Mouse (Mus musculus): ENCODE results near the gene Gimap3. TPM values are rescaled to one million over a fixed set of nuclear protein-coding genes. Genes with fewer than 3 reads are reported as not detected.
A peak's percentile ranks its signal among the peaks of the same experiment; 100 is the strongest.

The Gimap3 gene
- total RNA-seq (2021): under 1 TPM; 0.38 to 0.54 TPM

DNA sequence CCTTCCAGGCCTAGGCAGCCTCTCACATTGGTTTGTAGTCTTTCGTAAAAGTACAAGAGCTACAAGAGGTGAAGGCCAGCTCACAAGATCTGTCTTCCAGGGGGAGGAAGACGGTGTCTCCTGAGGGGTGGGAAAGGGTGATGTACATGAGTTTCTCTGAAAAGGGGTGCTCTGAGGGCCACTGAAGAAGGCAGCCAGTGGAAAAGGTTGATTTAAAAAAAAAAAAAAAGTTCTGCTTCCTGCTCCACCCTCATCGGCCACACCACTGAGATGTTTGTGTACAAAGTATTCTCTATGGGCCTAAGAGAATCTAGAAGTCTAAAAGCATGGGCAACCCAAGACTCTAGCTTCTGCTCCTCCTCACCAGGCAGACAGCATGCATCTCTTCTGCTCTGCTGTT lies at the start of gene Gimap3:
TSS of gene Gimap3 (minus strand) at position 156 of the 400 bp plus-strand sequence.
- DNase-seq: no peak

DNA sequence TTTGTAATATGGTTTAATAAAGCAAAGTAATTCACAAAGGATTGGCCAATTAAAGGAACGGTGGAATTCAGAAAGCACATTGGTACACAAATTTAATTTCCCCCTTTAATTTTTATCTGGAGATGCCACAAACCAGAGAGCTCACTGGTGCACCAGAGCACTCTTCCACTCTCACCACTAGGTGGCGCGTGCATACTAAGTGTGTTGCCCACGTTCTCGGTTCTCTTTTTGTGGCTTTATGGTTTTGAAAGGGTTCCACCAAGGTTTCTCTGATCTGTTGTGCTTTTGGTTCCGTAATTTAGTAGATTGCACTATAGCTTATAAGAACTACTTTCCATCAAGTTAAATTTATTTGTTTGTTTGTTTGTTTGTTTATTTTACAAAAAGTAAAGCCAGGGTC lies 47.2 kb upstream of the Gimap3 start:
- peak; percentile 79 for DNase-seq

DNA sequence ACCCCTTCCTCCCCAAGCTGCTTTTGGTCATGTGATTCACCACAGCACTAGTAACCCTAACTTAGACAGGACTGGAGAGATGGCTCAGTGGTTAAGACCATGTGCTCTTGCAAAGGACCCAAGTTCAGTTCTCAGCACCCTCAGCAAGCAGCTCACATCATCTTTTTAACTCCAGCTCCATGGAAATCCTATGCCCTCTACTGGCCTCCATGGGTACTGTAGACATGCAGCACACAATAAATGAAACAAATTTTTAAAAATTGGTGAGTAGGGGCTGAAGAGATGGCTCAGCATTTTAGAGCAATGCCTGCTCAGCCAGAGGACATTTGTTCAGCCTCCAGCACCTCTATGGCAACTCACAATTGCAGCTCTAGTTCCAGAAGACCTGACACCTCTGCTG lies 44.4 kb upstream of the Gimap3 start:
- no peak for DNase-seq

DNA sequence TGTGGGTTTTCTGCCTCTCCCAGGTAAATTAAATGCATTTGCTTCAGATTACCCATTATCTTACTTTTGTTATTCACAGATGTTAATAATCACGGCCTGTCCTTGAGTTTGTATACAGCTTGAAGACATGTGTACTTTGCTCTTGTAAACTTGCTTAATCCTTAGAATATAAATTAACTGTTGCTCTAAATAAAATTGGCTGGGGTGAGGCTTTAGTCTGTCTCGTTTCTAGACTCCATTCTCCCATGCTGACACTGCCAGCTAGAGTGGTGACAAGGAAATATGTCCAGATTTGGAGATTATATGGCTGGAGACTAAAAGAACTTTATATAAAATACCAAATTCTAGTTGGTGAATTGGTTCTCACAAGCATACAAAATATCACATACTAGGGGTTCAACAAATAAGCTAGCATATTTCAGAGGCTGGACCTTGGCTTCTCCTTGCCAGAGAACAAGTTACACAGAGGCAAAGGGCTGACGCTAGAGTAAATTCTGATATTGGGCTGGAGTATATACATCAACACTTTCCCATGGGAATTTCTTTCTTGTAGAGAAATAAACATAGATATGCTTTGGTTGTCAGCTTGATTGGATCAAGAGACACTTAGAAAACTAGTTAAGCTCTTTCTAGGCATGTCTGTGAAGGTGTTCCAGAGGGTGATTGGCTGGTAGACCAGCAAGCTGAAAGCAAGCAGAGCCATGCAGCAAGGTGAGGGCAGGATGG lies 39.0 kb upstream of the Gimap3 start:
- DNase-seq: no peak

DNA sequence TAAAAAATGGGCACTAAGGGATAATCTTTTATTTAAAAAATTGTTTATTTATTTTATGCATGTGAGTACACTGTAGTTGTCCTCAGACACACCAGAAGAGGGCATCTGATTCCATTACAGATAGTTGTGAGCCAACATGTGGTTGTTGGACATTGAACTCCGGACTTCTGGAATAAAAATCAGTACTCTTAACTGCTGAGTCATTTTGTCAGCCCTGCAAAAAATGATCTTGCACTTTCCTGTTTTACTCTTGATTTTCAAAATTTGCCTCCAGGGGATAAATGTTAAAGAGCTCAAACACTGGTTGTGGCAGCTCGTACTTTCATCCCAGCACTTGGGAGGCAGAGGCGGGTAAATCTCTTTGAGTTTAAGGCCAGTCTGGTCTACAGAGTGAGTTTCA lies 36.1 kb upstream of the Gimap3 start:
- DNase-seq: no peak

DNA sequence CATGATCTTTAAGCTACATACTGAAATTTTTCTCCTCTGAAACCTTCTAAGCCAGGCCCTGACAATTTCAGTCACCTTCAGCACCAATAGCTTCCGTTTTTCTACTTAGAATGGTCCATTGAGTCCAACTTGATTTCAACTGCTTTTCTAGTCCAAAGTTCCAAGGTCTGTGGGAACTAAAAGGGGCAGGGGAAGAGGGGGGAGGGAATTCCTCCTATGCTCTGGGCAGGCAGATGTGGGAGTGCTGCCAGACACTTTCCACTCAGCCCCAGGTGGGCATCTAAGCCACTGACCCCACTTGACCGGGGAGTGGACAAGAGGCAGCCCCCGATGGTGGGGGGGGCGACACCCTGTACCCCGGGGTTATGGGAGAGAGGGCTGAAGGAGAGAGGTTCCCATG lies 33.7 kb upstream of the Gimap3 start:
- DNase-seq: no peak

DNA sequence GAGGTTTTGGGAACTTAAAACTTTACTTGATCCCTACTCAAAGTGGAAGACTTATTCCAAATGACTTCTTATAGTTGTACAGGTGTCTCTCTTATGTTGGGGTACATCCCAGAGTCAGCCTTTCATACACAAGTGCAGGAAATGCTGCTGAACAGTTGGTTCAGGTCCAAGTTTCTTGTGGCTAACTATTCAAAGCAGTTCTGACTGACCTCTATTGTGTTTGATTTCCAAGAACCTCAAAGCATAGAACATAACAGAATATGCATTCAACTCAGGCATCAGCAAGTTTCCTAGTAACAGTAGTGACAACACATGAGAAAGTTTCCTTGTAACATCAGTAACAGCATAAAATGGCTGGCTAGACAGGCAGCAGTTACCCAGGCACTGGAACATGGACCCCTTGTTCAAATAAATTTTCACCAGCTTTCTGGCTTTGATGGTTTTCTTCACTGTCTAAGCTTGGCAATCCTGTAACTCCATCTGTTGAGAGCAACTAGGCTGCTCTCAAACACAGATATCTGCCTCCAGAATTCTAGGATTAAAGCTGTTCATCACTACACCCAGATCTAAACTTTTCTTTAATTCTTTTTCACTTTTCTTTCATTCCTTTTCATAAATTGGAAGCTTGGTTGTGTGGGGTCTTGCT lies 32.9 kb upstream of the Gimap3 start:
- no peak for DNase-seq

DNA sequence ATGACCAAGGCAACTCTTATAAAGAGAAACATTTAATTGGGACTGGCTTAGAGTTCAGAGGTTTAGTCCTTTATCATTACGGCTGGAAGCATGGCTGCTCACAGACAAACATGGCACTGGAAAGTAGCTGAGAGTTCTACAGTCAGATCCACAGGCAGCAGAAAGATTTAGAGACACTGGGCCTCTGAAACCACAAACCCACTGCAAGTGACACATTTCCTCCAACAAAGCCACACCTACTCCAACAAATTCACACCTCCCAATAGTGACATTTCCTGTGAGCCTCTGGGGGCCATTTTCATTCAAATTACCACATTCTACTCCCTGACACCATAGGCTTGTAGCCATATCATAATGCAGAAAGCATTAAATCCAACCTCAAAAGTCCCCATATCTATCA lies 31.2 kb upstream of the Gimap3 start:
- no peak for DNase-seq

DNA sequence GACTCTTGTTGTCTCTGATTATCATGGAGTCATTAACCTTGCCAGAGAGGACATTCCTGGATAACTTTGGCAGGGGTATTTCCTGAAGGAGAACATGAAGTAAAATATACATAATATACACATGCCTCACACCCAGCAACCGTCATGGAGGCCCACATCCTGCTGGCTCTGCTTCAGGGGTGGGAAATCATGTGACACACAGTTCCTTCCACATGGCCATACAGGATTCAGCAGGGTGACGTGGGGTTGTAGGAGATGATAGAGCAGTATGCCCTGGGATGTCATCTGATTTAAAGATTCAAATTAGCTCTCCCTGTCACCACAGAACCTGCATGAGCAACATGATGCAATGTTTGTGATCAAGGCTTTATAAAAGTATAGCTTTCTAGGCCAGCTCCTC lies 17.2 kb upstream of the Gimap3 start:
- DNase-seq: no peak

DNA sequence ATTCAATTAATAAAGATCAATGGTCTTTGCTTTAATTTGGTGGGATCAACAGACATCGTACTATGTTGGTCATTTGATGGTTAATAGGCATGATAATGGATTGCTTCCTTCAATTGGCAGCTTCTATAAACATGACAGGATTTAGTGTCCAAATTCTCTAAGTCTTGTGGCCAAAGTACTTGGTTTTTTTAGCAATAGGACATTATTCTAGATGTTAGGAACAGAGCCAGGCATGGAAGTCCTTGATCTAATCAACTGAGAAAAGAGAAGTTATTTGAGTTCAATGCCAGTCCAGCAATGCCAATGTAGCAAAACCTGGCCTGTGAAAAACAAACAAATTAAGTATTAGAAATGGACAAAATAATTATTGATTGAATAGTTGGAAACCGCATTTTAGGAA lies 14.9 kb upstream of the Gimap3 start:
- no peak for DNase-seq

DNA sequence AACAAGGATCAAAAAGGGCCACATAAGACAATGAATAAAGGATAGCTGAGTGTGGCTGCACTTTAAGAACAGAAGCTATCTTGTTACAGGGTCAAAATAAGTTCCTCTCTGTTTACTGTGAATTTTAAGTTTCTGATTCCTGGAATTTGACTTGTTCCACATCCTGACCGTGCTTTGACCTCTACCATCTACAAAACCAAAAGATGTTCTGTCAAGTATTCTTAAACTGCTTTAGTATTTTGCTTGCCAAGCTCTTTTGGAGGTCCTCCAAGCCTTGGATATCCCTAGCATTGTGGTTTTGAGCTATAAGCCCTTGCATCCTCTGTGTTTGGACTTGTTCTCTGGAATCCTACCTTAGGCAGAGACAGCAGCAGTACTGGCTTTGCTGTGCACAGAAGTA lies 14.5 kb upstream of the Gimap3 start:
- DNase-seq: peak; percentile 31

DNA sequence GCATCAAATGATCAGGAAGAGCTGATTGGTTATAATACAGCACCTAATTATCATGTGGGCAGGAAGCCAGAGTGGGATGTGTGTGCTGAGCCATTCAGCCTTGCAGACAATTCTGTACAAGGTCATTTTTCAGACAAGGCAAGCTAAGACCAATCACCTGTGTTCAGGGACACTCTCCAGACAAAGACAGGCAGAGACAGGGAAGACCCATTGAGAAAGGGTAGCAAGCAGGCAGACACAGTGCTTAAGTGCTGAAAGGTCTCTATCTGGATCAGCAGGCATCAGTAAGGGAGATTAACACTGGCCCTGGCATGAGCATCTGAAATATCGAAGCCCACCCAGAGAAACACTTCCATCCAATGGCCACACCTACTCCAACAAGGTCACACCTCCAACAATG lies 13.8 kb upstream of the Gimap3 start:
- no peak for DNase-seq

DNA sequence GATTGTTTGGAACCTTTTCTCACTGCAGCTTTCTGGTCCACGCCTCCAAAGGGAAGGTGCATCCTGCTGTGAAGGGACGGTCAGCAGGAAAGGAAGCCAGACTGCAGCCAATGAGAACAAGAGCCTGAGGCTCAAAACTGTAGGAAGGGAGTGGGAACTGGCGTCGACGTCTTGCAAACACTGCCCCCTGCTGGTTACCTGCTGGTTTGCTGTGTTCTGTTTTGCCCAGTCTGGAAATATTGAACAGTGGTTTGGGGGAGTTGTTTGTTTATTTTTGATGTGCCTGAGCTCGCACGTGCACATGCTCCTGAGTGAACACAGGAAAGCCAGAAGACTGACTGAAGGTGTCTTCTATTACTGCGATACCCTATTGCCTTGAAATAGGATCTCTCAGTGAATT lies 1.4 kb upstream of the Gimap3 start:
- peak; percentile 89 for DNase-seq

DNA sequence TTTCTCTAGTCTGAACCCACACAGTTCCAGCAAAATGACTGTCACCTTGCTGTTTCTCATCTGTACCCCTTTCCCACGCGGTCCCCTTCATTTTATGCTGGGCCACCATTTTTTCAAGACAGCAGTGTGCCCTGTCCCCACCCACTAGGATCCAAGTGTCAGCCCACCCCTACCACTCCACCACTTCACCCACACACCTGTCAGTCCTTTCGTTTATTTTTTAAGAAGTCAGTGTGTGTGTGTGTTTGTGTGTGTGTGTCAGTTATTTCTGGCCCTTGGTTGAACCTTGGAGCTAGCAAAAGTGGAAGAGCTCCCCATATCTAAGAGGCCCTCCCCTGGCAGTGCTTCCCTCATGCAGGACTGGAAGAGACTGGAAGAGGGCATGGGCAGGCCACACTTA lies 1.7 kb downstream of the Gimap3 start:
- no peak for DNase-seq

DNA sequence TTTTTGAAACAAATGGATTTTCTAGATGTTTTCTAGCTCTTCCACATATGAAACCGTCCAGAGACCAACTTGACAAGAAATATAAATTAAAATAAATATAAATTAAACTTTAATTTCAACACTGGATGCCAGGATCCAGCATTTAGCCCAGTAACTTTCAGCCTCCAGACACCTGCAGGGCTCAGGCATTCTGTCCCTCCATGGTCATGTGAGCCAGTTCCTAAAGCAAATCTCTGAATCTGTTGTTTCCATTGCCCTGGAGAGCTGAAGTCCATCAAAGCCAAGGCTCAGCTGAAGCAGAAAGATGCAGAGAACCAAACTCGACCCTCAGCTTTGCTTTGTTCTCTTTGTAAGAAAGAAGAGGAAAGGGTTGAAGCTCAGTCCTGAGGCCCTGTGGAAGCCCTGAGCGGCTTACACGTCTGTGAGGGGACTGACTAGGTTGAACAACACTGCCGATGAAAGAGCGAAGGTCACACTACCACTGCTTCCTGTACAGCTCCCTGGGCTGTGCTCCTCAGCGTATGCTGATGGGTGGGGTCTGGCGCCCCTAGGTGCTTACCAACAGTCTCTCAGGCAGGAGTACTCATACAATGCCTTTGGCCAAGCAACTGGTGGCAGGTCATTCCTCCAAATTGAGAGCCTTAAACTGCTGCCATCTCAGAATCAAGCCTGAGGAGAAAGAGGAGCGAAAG lies 2.3 kb downstream of the Gimap3 start:
- DNase-seq: no peak

DNA sequence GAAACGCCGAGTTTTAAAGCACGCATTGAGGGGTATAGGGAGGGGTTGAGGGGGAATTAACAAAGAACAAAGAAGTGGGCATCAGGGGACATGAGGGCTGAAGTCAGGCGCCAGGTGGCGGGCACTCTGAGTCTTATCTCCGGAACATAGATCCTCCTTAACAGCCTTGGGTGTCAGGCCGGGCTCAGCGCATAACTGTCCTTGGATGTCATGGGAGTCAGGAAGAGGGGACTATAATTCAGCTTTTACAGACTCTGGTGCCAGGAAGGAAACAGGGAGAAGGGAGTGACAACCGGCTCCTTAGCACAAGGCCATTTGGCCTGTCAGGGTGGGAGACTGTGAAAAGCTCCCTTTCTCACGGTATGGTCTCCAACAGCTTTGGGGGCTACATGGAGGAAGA lies 6.2 kb downstream of the Gimap3 start:
- DNase-seq: no peak

DNA sequence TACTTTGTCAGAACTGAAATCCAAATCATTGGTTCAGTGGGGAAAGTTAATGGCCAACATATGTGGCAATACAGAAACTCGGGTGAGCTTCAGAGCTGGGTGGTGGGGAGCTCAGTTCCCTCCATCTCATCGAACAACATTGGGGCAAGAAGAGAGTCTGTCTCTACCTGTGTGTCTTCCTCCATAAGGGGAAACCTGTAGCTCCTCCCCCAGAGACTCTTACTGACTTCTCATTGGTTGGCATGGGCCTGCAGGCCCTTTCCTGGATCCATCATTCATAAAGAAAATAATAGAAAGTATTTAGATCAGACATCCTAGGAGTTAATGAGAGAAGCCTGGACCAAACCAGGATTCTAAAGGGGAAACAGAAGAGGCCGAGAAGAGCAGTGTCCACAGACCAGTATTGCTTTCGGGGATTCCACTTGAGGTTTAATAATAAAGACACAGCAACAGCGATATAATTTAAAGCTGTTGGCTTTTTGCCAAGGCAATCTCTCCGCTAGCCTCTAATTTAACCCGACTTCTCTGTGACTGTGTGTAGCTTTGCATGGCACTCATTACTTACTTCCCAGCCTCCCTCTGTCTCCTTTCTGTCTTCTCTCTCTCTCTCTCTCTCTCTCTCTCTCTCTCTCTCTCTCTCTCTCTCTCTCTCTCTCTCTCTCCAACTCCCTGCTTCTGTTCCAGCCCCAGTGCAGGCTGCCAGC lies 6.9 kb downstream of the Gimap3 start:
- DNase-seq: no peak

DNA sequence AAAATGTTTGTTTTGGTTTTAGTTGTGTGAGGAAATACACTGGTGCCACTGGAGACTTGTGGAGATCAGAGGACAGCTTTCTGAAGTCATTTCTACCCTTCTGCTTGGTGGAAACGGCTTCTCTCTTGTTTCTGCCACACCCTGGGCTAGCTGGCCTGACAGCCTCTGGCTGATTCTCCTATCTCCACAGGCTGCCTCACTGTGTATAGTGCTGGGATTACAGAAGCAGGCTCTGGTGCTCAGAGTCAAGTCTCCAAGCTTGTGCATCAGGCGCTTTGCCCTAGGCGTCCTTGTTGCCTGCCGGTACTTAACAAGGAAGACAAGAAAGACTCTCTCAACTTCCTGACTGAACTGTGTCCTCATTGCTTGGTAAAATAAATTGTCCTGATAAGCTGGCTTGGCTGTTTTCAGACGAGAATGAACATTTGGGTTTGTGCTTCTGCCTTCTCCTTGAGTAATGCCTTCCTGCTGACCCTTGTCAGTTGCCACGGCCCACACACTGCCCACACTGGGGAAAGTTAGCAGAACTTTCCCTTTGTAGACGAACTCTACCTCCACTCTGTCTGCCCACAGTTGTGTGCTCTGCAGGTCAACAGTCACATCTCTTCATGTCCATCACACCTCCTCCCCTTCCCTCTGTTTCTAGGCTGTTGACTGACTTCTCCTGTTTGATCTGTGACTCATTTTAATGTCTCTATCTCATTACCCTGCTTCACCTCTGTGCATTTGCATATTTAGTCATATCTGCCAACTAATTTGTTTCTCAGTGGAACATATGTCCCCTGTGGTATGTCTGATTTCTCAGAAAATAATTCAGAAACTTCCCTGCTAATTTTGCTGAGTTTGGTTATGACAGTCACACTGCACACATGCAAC lies 23.3 kb downstream of the Gimap3 start:
- peak; percentile 24 for DNase-seq

DNA sequence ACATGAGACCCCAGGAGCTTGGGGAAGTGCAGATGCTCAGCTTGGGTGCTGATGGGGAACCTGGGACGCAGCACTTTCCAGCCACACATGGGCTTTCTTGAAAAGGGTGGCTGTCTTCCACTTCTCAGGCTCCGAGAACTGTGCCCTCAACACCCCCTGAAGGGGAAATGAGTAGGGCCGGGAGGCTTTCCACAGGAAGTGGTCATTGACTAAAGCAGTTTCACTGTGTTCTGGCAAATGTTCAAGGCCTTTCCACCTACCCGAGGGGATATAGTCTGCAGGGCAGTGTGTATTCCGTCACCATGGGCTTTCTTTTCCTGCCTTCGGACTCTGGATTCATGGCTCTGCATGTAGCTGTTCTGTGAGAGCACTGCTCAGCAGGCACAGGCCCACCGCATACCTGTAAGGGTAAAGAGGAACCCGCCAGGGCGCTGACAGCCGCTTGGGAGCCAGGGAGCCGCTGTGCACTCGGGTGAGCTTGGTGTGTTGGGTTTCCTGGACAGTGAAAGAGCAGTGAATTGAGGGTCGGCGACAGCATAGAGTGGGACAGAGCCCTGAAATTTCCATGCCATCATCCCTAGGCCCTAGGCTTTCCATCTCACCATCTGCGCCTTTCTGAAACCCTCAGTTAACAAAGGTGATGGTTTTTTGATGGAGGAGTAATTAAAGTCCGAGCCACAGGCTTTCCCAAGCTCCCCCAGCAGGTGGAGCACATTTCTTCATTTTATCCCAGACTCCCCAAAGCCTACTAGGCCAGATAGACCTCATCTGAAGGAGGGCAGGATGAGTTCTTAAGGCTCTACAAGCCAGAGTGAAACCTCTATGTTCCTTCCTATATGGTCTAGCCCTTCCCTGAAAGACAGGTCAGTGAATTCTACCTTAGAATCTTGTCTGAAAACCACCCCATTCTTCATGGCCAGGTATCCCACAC lies 24.4 kb downstream of the Gimap3 start, which contains the start of gene Gimap5:
TSS of gene Gimap5 (plus strand) at position 239 of the 931 bp plus-strand sequence.
- DNase-seq: peak; percentile 56

DNA sequence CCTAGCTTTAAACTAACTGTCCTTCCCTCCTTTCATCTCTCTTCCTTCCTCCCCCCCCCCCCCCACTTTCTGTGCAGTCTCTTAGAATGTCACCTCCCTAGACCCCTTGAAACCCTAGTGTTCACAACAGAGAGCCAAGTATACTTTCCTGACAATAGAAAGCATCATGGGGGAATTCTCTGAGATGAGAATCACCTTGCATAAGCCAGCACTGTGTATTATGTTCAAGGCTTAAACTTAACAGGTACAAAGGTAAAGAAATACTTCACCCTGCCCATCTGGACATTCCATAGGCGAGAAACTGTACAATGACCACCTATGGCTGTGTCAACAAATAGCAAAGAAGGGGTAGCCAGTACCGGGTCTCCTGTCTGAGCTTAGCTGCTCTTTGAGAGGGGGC lies 25.2 kb downstream of the Gimap3 start:
- DNase-seq: no peak
